Mouse (Mus musculus) brain, embryonic 14.5 days (tissue): ENCODE measurements at regions not wholly inside any gene's neighbourhood (a gene's known extent, or its start where the extent isn't known, plus 50 kb on each side); places are given as distances from the start of the nearest gene placed in this dataset.

Experiments used
- CTCF ChIP-seq: fragments of 200-500 bp; IDR thresholded peaks from 2 replicates; pipeline ENCODE4 v1.5.1; 2012; ENCODE audit warnings: inconsistent platforms, mild to moderate bottlenecking, moderate library complexity, borderline replicate concordance; ENCODE audit not compliant: insufficient read depth, insufficient read length; ENCODE audit errors: extremely low read depth
- POLR2A ChIP-seq: fragments of 200-500 bp; IDR thresholded peaks from 2 replicates; pipeline ENCODE4 v1.6.1; 2012; ENCODE audit warnings: mild to moderate bottlenecking, inconsistent platforms, borderline replicate concordance; ENCODE audit not compliant: poor library complexity, insufficient read depth, insufficient read length, severe bottlenecking; ENCODE audit errors: extremely low read depth

GRCm38 (mm10) chr15:63517301-63517700, 327.7 kb downstream of the Gsdmc2 start:
- TF ChIP-seq POLR2A (no peak), CTCF (no peak)
